Mouse (Mus musculus): ENCODE measurements around the gene Fpr-rs7.

Gene Fpr-rs7

GRCm38 (mm10) chr17:20114126-20114525, at the start of gene Fpr-rs7:
Gene Fpr-rs7 (minus strand): TSS chr17:20114226.
- no peak for DNase-seq

- DNase-seq = no peak
These were observed 39.9 kb downstream of the Fpr-rs7 start for GRCm38 (mm10) chr17:20074090-20074489.

- no peak for DNase-seq
These were observed 42.2 kb downstream of the Fpr-rs7 start for GRCm38 (mm10) chr17:20071656-20072396.

All from thymus, postnatal 36 days (tissue).